Mouse (Mus musculus): ENCODE results near the gene 9430038I01Rik. TPM values are rescaled to one million over a fixed set of nuclear protein-coding genes. Genes with fewer than 3 reads are reported as not detected.
A peak's percentile ranks its signal among the peaks of the same experiment; 100 is the strongest.

Gene 9430038I01Rik
- total and polyA plus RNA-seq, 3 experiments: 7.4 to 14.6 (median 11.6) TPM

GRCm38 (mm10) chr7:137414710-137415109, 4.1 kb upstream of the 9430038I01Rik start:
- dilution Hi-C loops (cut with MboI; ENCODE audit: extremely low pct_ligation_motif_present, extremely low pct_unique_long_range_greater_than_20kb, low sequenced_read_pairs): no loop called here

GRCm38 (mm10) chr7:137407428-137408058, 3.0 kb downstream of the 9430038I01Rik start:
- peaks cover 12 to 35% of the 10 kb centered on the region in 2 experiments for H3K4me1 ChIP-seq (ENCODE audit: control insufficient read depth in 1 of 2, insufficient read depth in 2 of 2)
- in situ Hi-C loops (cut with MboI; ENCODE audit: low pct_ligation_motif_present, low pct_unique_long_range_greater_than_20kb, low sequenced_read_pairs): no loop called here
- no peaks in the 10 kb centered on the region for H3K36me3 ChIP-seq (replicated peaks in 1 of 2; ENCODE audit: control insufficient read depth in 1 of 2, insufficient read depth in 1 of 2, low read length in 1 of 2)
- H3K27me3 ChIP-seq (replicated peaks): peaks cover 39% of the 10 kb centered on the region
- H3K27ac ChIP-seq (ENCODE audit: insufficient read depth, low read depth): no peak overlapping the region
- dilution Hi-C loops (cut with MboI; ENCODE audit: extremely low pct_ligation_motif_present, extremely low pct_unique_long_range_greater_than_20kb, low sequenced_read_pairs): no loop called here
- H3K4me2 ChIP-seq (ENCODE audit: insufficient read depth, low read depth, poor library complexity, severe bottlenecking): peak overlapping the region; percentile 59
- peaks cover 7% of the 10 kb centered on the region for H3K9me3 ChIP-seq (replicated peaks; ENCODE audit: low read length)
- H3K4me3 ChIP-seq (replicated peaks in 1 of 3; ENCODE audit: low read depth in 2 of 3, low read length in 2 of 3, poor library complexity in 1 of 3): no peak overlapping the region
- peak; percentile 95 for DNase-seq (ENCODE audit: extremely low read depth)
- H3K9ac ChIP-seq (ENCODE audit: insufficient read depth, low read depth): no peak overlapping the region
- no peaks in the 10 kb centered on the region; the same call in 1 of the 2 replicates for H3K79me2 ChIP-seq (replicated peaks; ENCODE audit: control insufficient read depth, extremely low read depth, insufficient read depth, poor library complexity, severe bottlenecking)
- no peak for TF ChIP-seq JUN (IDR thresholded peaks at IDR 0.05; ENCODE audit: insufficient read depth, low read depth, low read length)
- TF ChIP-seq NELFE (IDR thresholded peaks at IDR 0.05; ENCODE audit: low read depth, low read length): no peak
- no peak for TF ChIP-seq ZNF384 (IDR thresholded peaks at IDR 0.05; ENCODE audit: low read depth, low read length)
- TF ChIP-seq MAFK (IDR thresholded peaks at IDR 0.05; ENCODE audit: insufficient replicate concordance, low read length): peak; percentile 85
- no peak; the same call in 1 of the 2 replicates for TF ChIP-seq MXI1 (IDR thresholded peaks at IDR 0.05; ENCODE audit: low read depth, low read length)
- TF ChIP-seq ZMIZ1 (IDR thresholded peaks at IDR 0.05; ENCODE audit: low read depth, low read length): no peak
- TF ChIP-seq ZC3H11A (IDR thresholded peaks at IDR 0.05; ENCODE audit: low read depth, low read length): no peak
- no peak for TF ChIP-seq SMC3 (IDR thresholded peaks at IDR 0.05; ENCODE audit: low read depth, low read length)
- TF ChIP-seq CTCF (conservative IDR thresholded peaks at IDR 0.05 in 1 of 2, IDR thresholded peaks at IDR 0.05 in 1 of 2; ENCODE audit: low read depth in 2 of 2, low read length in 2 of 2): no peak
- 0 out of 2 replicates have a peak, but pooled peaks have one; percentile 16 for TF ChIP-seq SIN3A (IDR thresholded peaks at IDR 0.05; ENCODE audit: low read length)
- TF ChIP-seq PAX5 (IDR thresholded peaks at IDR 0.05; ENCODE audit: low read length): no peak
- TF ChIP-seq CHD2 (IDR thresholded peaks at IDR 0.05; ENCODE audit: low read length): no peak
- no peak for TF ChIP-seq USF1 (IDR thresholded peaks at IDR 0.05; ENCODE audit: low read depth, low read length)
- no peak for TF ChIP-seq RAD21 (IDR thresholded peaks at IDR 0.05; ENCODE audit: low read depth, low read length)
- TF ChIP-seq IRF4 (IDR thresholded peaks at IDR 0.05; ENCODE audit: low read depth, low read length): peak; percentile 57; the same call in 1 of the 2 replicates
- peak; percentile 78 for TF ChIP-seq MAZ (IDR thresholded peaks at IDR 0.05; ENCODE audit: low read depth, low read length)
- TF ChIP-seq ETS1 (conservative IDR thresholded peaks at IDR 0.05; ENCODE audit: low read depth, low read length): peak; percentile 30; the same call in 1 of the 2 replicates
- no peak for TF ChIP-seq POLR2A (IDR thresholded peaks at IDR 0.05; ENCODE audit: low read depth, low read length)
- no peak for TF ChIP-seq E2F4 (IDR thresholded peaks at IDR 0.05; ENCODE audit: insufficient replicate concordance, low read depth, low read length)
- no peak for TF ChIP-seq ELF1 (IDR thresholded peaks at IDR 0.05; ENCODE audit: low read depth, low read length)
- no peak for TF ChIP-seq MYC (IDR thresholded peaks at IDR 0.05; ENCODE audit: low read depth, low read length)
- TF ChIP-seq KAT2A (IDR thresholded peaks at IDR 0.05; ENCODE audit: insufficient replicate concordance, low read length): 0 out of 2 replicates have a peak, but pooled peaks have one; percentile 72
- no peak for TF ChIP-seq GABPA (IDR thresholded peaks at IDR 0.05; ENCODE audit: insufficient replicate concordance, low read depth, low read length)
- TF ChIP-seq MEF2A (IDR thresholded peaks at IDR 0.05; ENCODE audit: borderline replicate concordance, low read depth, low read length): peak; percentile 49; the same call in 1 of the 2 replicates
- peak; percentile 62 for TF ChIP-seq BHLHE40 (IDR thresholded peaks at IDR 0.05; ENCODE audit: low read depth, low read length)
- TF ChIP-seq USF2 (conservative IDR thresholded peaks at IDR 0.05; ENCODE audit: low read depth, low read length): no peak
- TF ChIP-seq HCFC1 (IDR thresholded peaks at IDR 0.05; ENCODE audit: low read depth, low read length): no peak
- TF ChIP-seq EP300 (IDR thresholded peaks at IDR 0.05; ENCODE audit: low read length): peak; percentile 70
- TF ChIP-seq CHD1 (IDR thresholded peaks at IDR 0.05; ENCODE audit: low read depth, low read length): no peak

More at GRCm38 (mm10) chr7:137414710-137415109, 4.1 kb upstream of the 9430038I01Rik start:
- peaks cover 13% of the 10 kb centered on the region for H3K27me3 ChIP-seq (replicated peaks)
- in situ Hi-C loops (cut with MboI; ENCODE audit: low pct_ligation_motif_present, low pct_unique_long_range_greater_than_20kb, low sequenced_read_pairs): no loop called here
- H3K4me3 ChIP-seq (replicated peaks in 1 of 3; ENCODE audit: low read depth in 2 of 3, low read length in 2 of 3, poor library complexity in 1 of 3): no peak overlapping the region
- H3K79me2 ChIP-seq (replicated peaks; ENCODE audit: control insufficient read depth, extremely low read depth, insufficient read depth, poor library complexity, severe bottlenecking): no peaks in the 10 kb centered on the region
- H3K9ac ChIP-seq (ENCODE audit: insufficient read depth, low read depth): no peak overlapping the region
- no peak overlapping the region for H3K27ac ChIP-seq (ENCODE audit: insufficient read depth, low read depth)
- H3K4me1 ChIP-seq (ENCODE audit: control insufficient read depth in 1 of 2, insufficient read depth in 2 of 2): peaks cover 2 to 6% of the 10 kb centered on the region in 2 experiments; a peak in 2 of 4 replicates
- no peak for TF ChIP-seq ZC3H11A (IDR thresholded peaks at IDR 0.05; ENCODE audit: low read depth, low read length)
- TF ChIP-seq ZMIZ1 (IDR thresholded peaks at IDR 0.05; ENCODE audit: low read depth, low read length): no peak
- no peak for TF ChIP-seq SIN3A (IDR thresholded peaks at IDR 0.05; ENCODE audit: low read length)
- TF ChIP-seq TBP (conservative IDR thresholded peaks at IDR 0.05; ENCODE audit: low read depth, low read length): no peak
- no peak for TF ChIP-seq RCOR1 (conservative IDR thresholded peaks at IDR 0.05; ENCODE audit: low read depth, low read length)
- TF ChIP-seq TCF12 (IDR thresholded peaks at IDR 0.05; ENCODE audit: low read depth, low read length): no peak
- no peak for TF ChIP-seq MYC (IDR thresholded peaks at IDR 0.05; ENCODE audit: low read depth, low read length)
- TF ChIP-seq KAT2A (IDR thresholded peaks at IDR 0.05; ENCODE audit: insufficient replicate concordance, low read length): no peak
- TF ChIP-seq ELF1 (IDR thresholded peaks at IDR 0.05; ENCODE audit: low read depth, low read length): no peak
- no peak for TF ChIP-seq ETS1 (conservative IDR thresholded peaks at IDR 0.05; ENCODE audit: low read depth, low read length)
- DNase-seq (ENCODE audit: extremely low read depth): no peak
- H3K9me3 ChIP-seq (replicated peaks; ENCODE audit: low read length): no peaks in the 10 kb centered on the region
- no peak overlapping the region for H3K4me2 ChIP-seq (ENCODE audit: insufficient read depth, low read depth, poor library complexity, severe bottlenecking)
- H3K36me3 ChIP-seq (replicated peaks in 1 of 2; ENCODE audit: control insufficient read depth in 1 of 2, insufficient read depth in 1 of 2, low read length in 1 of 2): no peaks in the 10 kb centered on the region

Data from CH12.LX (cell line).